Mouse (Mus musculus) stomach, adult 2 months (tissue): Measurements from ENCODE around the gene Cit. TPM values are rescaled to one million over a fixed set of nuclear protein-coding genes. Genes with fewer than 3 reads are reported as not detected.

Source experiments
- polyA plus RNA-seq: library from polyadenylated mRNA; depleted of rRNA; stranded (reverse); fragments of >200 nt; gene quantifications from 2 replicates; pipeline ENCODE4 v1.2.3, GENCODE M21; 2012; rRNA removed

Gene Cit
- 2.3 and 2.4 TPM in 2 replicates for polyA plus RNA-seq

GRCm38 (mm10) chr5:115844766-115845634 lies at the start of gene Cit:
Cit (plus strand) TSS chr5:115845278.

GRCm38 (mm10) chr5:116024327-116024739 lies 179.3 kb downstream of the Cit start, which contains the start of gene Prkab1:
Prkab1 (minus strand) TSS chr5:116024508.

Other genes starting within 250 kb of the Cit start
- gene Rab35, start 213.4 kb upstream of the Cit start, polyA plus RNA-seq: 39.1 and 58.7 TPM in 2 replicates
- 29.1 and 31.4 TPM in 2 replicates for gene Bicdl1, start 113.7 kb upstream of the Cit start, polyA plus RNA-seq
- 52.0 and 54.1 TPM in 2 replicates for gene Prkab1, start 179.2 kb downstream of the Cit start, polyA plus RNA-seq
- gene Tmem233, start 238.0 kb downstream of the Cit start, polyA plus RNA-seq: 0.11 and 0.15 TPM in 2 replicates